Mouse (Mus musculus): Measurements from ENCODE around the gene Atrnl1. TPM values are rescaled to one million over a fixed set of nuclear protein-coding genes. Genes with fewer than 3 reads are reported as not detected.

The Atrnl1 gene
- polyA plus RNA-seq, 1 experiment from 2014 or later = 27.9 TPM

DNA sequence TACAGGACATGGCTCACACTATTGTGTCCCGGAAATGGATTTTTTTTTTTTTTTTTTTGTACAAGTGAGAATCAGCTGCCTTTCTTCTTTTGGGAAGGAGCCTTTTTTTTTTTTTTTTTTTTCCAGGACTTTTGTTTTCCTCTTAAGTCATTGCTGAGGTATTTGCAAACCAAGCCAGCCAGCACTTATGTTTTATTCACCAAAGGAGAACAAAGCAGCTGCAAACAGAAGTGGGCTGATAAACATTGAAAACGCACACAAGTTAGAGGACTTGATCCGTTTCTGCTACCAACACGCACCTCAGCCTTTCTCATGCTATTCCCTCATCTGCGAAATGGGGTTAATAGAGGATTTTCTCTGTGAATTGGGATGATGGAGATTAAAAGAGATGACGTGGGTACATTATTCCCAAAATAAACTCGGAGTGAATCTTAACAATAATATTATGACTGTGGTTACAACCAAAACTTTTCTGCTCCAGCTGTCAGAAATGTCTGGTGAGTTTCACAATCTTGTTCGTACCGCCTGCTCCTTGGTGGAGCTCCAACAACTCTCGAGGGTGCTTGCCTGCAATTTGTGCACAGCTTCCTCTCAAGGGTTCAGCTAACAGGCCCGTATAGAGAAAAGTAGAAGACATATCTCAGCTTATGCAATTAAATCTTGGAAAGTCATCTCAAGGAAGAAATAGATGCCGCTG lies 1.3 kb upstream of the Atrnl1 start:
- ChIA-PET POLR2A (interaction anchor here (0.6 to 1.6 kb wide), 5 partner anchors 9 to 843 kb away, joined by 3 to 10 read pairs (median 5); no protein-coding TSS in a partner anchor), CTCF (interaction anchor here (0.8 to 1.3 kb wide), 4 partner anchors 9 to 235 kb away, joined by 3 to 4 read pairs (median 3); no protein-coding TSS in a partner anchor)
- H3K27me3 ChIP-seq = no peaks in the 10 kb centered on the region
- no peak for TF ChIP-seq CTCF (IDR thresholded peaks at IDR 0.05)
- no peak for ATAC-seq
- peak; percentile 37 for DNase-seq (ENCODE audit: low read depth, low spot score)
- in situ Hi-C loops (cut with MboI; ENCODE audit: low pct_unique_long_range_greater_than_20kb) = loop anchor here (5.0 kb wide), 1 partner anchor 57 kb away; no protein-coding TSS in a partner anchor

DNA sequence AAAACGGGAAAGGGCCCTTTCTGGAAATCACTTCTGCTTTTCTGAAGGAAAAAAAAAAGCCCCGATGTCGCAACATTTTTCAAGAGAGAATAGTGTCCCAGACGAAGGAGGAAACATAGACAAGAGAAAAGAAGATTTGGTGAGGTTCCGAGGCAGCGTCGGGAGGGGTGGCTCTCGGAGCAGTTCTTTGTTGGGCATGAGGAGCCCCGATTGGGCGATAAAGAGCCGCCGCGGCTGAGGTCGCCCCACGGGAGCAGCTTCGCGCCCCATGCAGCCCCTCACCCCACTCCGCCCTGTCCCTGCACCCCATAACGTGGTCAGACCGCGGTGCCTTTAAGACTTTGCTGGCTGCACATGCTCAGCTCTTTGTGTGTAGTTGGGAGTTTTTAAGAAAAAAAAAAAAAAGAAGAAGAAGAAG lies 767 bp upstream of the Atrnl1 start:
- H3K27me3 ChIP-seq = no peaks in the 10 kb centered on the region
- peak; percentile 27 for ATAC-seq
- in situ Hi-C loops (cut with MboI; ENCODE audit: low pct_unique_long_range_greater_than_20kb) = no loop called here
- ChIA-PET POLR2A (interaction anchor here (0.7 to 1.6 kb wide), 4 partner anchors 12 to 556 kb away, joined by 4 to 10 read pairs (median 6); no protein-coding TSS in a partner anchor), CTCF (interaction anchor here (0.8 to 1.1 kb wide), 3 partner anchors 10 to 235 kb away, joined by 3 read pairs; no protein-coding TSS in a partner anchor)
- TF ChIP-seq CTCF (IDR thresholded peaks at IDR 0.05) = no peak
- DNase-seq (ENCODE audit: low read depth, low spot score) = no peak

DNA sequence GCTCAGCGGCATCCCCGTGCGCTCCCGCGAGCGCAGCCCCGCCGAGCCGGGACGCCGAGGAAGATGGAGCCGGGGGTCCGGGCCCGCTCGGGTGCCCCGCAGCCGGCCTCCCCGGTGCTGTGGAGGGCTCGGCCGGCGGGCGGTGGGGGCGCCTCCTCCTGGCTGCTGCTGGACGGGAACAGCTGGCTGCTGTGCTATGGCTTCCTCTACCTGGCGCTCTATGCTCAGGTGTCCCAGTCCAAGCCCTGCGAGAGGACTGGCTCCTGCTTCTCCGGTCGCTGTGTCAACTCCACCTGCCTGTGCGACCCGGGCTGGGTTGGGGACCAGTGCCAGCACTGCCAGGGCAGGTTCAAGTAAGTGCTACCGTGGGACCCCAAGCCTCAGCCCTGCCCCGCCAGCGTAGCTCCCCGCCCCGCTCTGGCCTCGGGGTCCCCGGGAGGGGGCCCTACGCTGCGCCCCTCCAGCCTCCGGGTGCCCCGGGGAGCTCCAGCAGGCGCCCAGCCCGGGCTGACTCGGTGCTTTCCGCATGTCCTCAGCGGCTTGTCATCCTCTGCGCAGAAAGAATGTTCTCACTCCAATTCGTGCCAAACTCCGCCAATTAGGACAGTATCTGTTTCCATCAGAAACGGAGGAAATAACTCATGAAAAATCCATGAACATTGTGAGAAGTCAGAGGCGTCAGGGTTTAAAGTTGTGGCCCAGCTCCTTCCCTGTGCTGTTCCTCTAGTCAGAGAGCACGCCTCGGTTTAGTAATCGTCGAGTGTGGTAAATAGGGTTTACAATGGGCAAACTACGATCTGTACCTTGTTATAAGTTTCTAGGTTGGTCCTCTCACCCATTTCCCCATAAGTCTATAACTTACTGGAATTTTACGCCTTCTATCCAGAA lies 701 bp downstream of the Atrnl1 start:
- DNase-seq (ENCODE audit: low read depth, low spot score) = no peak
- no peaks in the 10 kb centered on the region for H3K27me3 ChIP-seq
- ChIA-PET CTCF (interaction anchor here (0.9 kb wide), 1 partner anchor 23 kb away, joined by 3 read pairs; no protein-coding TSS in a partner anchor), POLR2A (interaction anchor here (0.6 to 1.1 kb wide), 2 partner anchors 105 to 194 kb away, joined by 3 read pairs; no protein-coding TSS in a partner anchor)
- TF ChIP-seq CTCF (IDR thresholded peaks at IDR 0.05) = peak; percentile 90
- peak; percentile 68 for ATAC-seq
- in situ Hi-C loops (cut with MboI; ENCODE audit: low pct_unique_long_range_greater_than_20kb) = no loop called here

DNA sequence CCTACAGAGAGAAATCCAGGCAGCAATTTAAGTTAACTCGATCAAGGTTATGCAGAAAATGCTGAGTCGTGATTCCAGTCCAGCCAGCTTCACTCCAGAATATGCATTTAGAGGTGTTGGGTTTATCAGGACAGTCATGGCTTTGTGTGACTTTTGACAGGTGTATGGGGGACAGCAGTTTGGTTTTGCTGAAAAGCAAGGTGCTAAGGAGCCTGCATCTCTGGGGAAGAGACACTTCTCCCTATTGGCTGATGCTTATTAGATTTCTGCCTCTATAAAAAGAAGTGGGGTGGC lies 1.3 kb downstream of the Atrnl1 start:
- no peak for TF ChIP-seq CTCF (IDR thresholded peaks at IDR 0.05)
- no peak for DNase-seq (ENCODE audit: low read depth, low spot score)
- CTCF ChIA-PET = interaction anchor here (0.9 kb wide), 1 partner anchor 24 kb away, joined by 3 read pairs; no protein-coding TSS in a partner anchor
- ATAC-seq = no peak
- in situ Hi-C loops (cut with MboI; ENCODE audit: low pct_unique_long_range_greater_than_20kb) = no loop called here
- no peaks in the 10 kb centered on the region for H3K27me3 ChIP-seq
- POLR2A ChIA-PET = interaction anchor here (0.6 kb wide), 1 partner anchor 194 kb away, joined by 3 read pairs; no protein-coding TSS in a partner anchor

DNA sequence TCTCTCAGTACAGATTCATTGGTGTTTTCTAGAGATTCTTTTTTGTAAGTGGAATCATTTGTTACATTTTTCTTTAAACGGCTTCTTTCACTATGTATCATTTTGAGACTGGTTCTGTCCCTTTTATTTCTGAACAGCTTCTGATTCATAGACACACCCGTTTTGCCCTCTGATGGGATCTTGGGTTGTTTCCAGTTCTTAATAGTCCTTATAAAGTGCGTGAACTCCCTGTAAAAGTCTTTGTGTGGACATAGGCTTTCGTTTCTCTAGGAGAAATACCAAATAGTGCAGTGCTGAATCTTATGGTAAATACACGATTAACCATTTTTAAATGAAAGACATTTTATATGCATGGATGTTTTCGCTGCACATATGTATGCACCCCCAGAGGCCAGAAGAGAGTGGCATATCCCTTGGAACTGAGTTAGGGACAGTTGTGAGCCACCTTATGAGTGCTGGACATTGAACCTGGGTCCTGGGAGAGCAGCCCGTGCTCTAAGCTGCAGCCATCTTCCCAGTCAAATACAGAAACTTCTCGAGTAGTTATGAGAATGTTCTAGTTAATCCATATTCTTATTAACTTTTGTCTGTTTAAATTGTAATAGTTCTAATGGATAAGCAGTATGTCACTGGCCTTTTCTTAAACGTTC lies 5.3 kb downstream of the Atrnl1 start:
- ATAC-seq = no peak

DNA sequence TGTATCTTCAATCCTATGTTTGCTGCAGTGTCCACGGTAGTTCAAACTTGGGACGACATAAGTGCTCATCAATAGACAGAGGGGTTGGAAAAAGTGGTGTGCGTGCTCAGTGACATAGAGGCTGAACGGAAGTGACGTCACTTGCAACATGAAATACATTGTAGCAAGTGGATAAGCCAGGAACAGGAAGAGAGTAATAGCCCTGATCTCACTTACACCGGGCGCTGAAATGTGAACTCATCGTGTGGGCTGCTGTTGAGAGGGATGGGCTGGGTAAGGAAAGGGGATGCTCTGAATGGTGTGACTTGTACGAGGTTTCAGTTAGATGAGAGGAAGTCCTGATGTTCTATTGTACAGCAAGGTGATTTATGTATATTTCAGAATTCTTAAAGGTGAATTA lies 8.3 kb downstream of the Atrnl1 start:
- DNase-seq (ENCODE audit: low read depth, low spot score) = no peak
- POLR2A ChIA-PET = no interaction called here
- in situ Hi-C loops (cut with MboI; ENCODE audit: low pct_unique_long_range_greater_than_20kb) = no loop called here
- no peak for TF ChIP-seq CTCF (IDR thresholded peaks at IDR 0.05)
- H3K27me3 ChIP-seq = no peaks in the 10 kb centered on the region
- CTCF ChIA-PET = interaction anchor here (1.6 kb wide), 1 partner anchor 10 kb away, joined by 4 read pairs; no protein-coding TSS in a partner anchor
- ATAC-seq = no peak

More for the DNA sequence above, 5.3 kb downstream of the Atrnl1 start:
- no peak for TF ChIP-seq CTCF (IDR thresholded peaks at IDR 0.05)
- in situ Hi-C loops (cut with MboI; ENCODE audit: low pct_unique_long_range_greater_than_20kb) = no loop called here
- H3K27me3 ChIP-seq = no peaks in the 10 kb centered on the region
- DNase-seq (ENCODE audit: low read depth, low spot score) = no peak
- ChIA-PET POLR2A (no interaction called here), CTCF (no interaction called here)

DNA sequence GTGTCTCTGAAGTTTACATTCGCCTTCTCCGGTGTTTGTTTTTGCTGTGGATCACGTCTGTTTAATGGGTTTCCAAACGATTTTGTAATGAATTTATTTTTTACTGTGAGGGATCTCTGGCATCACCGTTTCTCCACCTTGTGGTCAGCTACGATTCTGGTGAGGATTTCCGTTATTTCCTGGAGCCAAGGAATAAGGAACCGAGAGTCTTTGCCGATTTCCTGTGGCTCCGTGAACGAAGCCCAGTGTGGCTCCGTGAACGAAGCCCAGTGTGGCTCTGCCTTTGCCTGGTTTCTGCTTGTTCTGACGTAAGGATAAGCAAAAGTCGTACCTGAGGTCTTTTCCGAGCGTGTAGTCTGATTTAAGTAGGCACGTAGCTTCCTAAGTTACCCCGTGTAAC lies 11.0 kb downstream of the Atrnl1 start:
- no peaks in the 10 kb centered on the region for H3K27me3 ChIP-seq
- ChIA-PET CTCF (no interaction called here), POLR2A (no interaction called here)
- no peak for TF ChIP-seq CTCF (IDR thresholded peaks at IDR 0.05)
- no peak for DNase-seq (ENCODE audit: low read depth, low spot score)
- in situ Hi-C loops (cut with MboI; ENCODE audit: low pct_unique_long_range_greater_than_20kb) = no loop called here
- no peak for ATAC-seq

DNA sequence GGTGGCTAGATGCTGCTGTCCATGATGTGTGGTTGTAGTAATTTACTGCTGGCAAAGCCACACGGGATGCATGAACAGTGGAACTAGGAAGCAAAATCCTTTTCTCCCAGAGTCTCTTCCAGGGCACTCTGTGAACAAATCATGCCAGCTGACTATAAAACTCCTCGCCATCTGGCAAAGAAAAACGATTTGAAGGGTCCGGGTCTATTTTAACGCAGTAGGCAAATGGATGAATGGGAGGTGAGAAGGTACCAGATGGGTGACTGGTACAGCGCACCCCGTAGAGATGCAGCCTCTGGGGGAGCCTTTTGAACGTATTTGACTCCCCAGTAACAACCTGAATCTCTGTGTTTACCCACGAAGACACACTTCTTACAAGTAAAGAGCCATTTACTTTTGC lies 14.9 kb downstream of the Atrnl1 start:
- no peak for ATAC-seq
- POLR2A ChIA-PET = interaction anchor here (1.1 kb wide), 1 partner anchor 12 kb away, joined by 3 read pairs; no protein-coding TSS in a partner anchor
- in situ Hi-C loops (cut with MboI; ENCODE audit: low pct_unique_long_range_greater_than_20kb) = loop anchor here (25.0 kb wide), 1 partner anchor 563 kb away; no protein-coding TSS in a partner anchor
- no peak for DNase-seq (ENCODE audit: low read depth, low spot score)
- TF ChIP-seq CTCF (IDR thresholded peaks at IDR 0.05) = no peak
- no peaks in the 10 kb centered on the region for H3K27me3 ChIP-seq
- CTCF ChIA-PET = no interaction called here

DNA sequence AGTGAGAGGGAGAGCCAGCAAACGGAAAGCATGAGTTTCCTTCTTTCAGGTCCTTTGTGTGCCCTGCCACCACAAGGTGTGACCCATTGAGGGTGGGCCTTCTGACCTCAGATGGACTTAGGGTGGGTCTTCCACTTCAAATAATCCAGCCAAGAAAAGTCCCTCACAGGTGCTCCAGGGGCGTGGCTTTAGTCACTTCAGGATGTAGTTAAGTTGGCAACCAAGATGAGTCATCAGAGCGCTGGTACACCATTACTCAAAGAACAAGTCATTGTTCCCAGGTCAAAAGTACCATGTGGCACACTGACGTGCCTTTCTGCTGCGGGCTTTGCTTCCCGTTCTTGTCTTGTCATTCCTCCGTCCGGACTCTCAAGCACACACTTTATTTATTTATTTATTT lies 16.4 kb downstream of the Atrnl1 start:
- ATAC-seq = no peak

DNA sequence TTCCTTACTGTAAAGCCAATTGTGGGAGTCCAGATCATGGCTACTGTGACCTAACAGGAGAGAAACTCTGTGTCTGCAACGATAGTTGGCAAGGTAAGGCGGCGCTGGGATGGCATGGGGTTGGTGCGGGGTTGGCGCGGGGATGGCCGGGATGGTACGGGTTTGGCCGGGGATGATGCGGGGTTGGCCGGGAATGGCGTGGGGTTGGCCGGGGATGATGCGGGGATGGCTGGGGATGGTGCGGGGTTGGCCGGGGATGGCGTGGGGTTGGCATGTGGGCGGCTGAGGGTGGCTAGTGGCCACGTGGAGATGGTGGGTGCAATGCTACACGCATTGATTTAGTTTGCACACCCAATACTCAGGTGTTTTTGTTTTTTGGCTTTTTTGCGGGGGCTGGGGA lies 31.7 kb downstream of the Atrnl1 start:
- in situ Hi-C loops (cut with MboI; ENCODE audit: low pct_unique_long_range_greater_than_20kb) = loop anchor here (10.0 to 25.0 kb wide), 2 partner anchors 488 to 580 kb away; no protein-coding TSS in a partner anchor

More for the DNA sequence above, 16.4 kb downstream of the Atrnl1 start:
- DNase-seq (ENCODE audit: low read depth, low spot score) = no peak
- no peak for TF ChIP-seq CTCF (IDR thresholded peaks at IDR 0.05)
- CTCF ChIA-PET = no interaction called here
- POLR2A ChIA-PET = no interaction called here
- no peaks in the 10 kb centered on the region for H3K27me3 ChIP-seq
- in situ Hi-C loops (cut with MboI; ENCODE audit: low pct_unique_long_range_greater_than_20kb) = loop anchor here (25.0 kb wide), 1 partner anchor 565 kb away; no protein-coding TSS in a partner anchor

More for the DNA sequence above, 31.7 kb downstream of the Atrnl1 start:
- CTCF ChIA-PET = interaction anchor here (1.0 to 1.6 kb wide), 2 partner anchors 159 to 239 kb away, joined by 3 to 6 read pairs; no protein-coding TSS in a partner anchor
- POLR2A ChIA-PET = no interaction called here
- no peaks in the 10 kb centered on the region for H3K27me3 ChIP-seq
- no peak for TF ChIP-seq CTCF (IDR thresholded peaks at IDR 0.05)
- DNase-seq (ENCODE audit: low read depth, low spot score) = no peak
- no peak for ATAC-seq

All from Patski (cell line).